Mouse (Mus musculus): ENCODE measurements around the gene Gm6351.
"Not testable (repeated sequence)": the region's sequence is repeated elsewhere in the genome, so short reads cannot be mapped to it uniquely, and the experiment has no call there.

Gm6351 gene

DNA sequence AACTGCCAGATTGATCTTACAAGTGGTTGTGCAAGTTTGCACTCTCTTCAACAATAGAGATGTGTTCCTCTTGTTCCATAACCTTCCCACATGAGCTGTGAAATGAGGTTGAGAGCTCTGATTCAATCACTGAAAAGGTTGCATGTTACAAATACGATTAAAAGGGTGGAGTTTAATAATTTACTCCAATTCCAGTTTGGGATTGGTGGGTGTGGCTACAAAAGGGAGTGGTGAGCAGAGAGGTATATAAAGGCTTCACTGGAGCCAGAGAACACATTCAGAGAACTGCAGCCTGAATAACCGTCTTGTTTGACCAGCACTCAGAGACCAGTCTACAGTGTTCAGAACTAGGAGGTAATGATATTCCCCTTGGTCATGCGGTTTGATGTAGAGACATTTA, at the start of gene Gm6351:
Gene Gm6351 (plus strand): TSS at position 301 of the 400 bp plus-strand sequence.
- not testable (repeated sequence) for DNase-seq (ENCODE audit: low read depth, low spot score)

GRCm38 (mm10) chr5:94070445-94070844, 5.7 kb upstream of the Gm6351 start, which contains the start of gene BC061212:
TSS of gene BC061212 (minus strand) at chr5:94070545.
- not testable (repeated sequence) for DNase-seq (ENCODE audit: low read depth, low spot score)

Measured in brain, embryonic 18.5 days (tissue).